Mouse (Mus musculus): ENCODE data around the gene Pla2g7. TPM values are rescaled to one million over a fixed set of nuclear protein-coding genes. Genes with fewer than 3 reads are reported as not detected.

Gene Pla2g7
- polyA plus RNA-seq (2012; fragmentation: generic; extraction: Trizol) = 1 to 10 TPM in 1 of 2 experiments, under 1 TPM in 1; 0.21 to 1.3 TPM

GRCm38 (mm10) chr17:43567992-43568888, at the start of gene Pla2g7:
Gene Pla2g7, plus strand, starts transcription at chr17:43568098.

GRCm38 (mm10) chr17:43543539-43543938, 24.4 kb upstream of the Pla2g7 start, which contains the start of gene Ankrd66:
Gene Ankrd66, minus strand, starts transcription at chr17:43543639.

GRCm38 (mm10) chr17:43629496-43630426, 61.9 kb downstream of the Pla2g7 start, which contains the start of gene Tdrd6:
Gene Tdrd6, minus strand, starts transcription at chr17:43630299.

Other genes starting within 250 kb of the Pla2g7 start
- under 1 TPM; 0.01 to 0.05 TPM for gene Adgrf5, start 207.6 kb upstream of the Pla2g7 start, polyA plus RNA-seq (2012; fragmentation: generic; extraction: Trizol)
- under 1 TPM; 0.08 to 0.45 TPM for gene Mep1a, start 65.3 kb upstream of the Pla2g7 start, polyA plus RNA-seq (2012; fragmentation: generic; extraction: Trizol)
- gene Ankrd66, start 24.5 kb upstream of the Pla2g7 start, polyA plus RNA-seq (2012; fragmentation: generic; extraction: Trizol) = under 1 TPM; 0.09 to 0.19 TPM
- under 1 TPM in 1 of 2 experiments, not detected in 1; 0.02 TPM for gene Tdrd6, start 62.2 kb downstream of the Pla2g7 start, polyA plus RNA-seq (2012; fragmentation: generic; extraction: Trizol)
- 1 to 10 TPM in 1 of 2 experiments, under 1 TPM in 1; 0.18 to 2.8 TPM for gene Slc25a27, start 99.1 kb downstream of the Pla2g7 start, polyA plus RNA-seq (2012; fragmentation: generic; extraction: Trizol)
- gene Cyp39a1, start 99.3 kb downstream of the Pla2g7 start, polyA plus RNA-seq (2012; fragmentation: generic; extraction: Trizol) = 1 to 10 TPM in 1 of 2 experiments, under 1 TPM in 1; 0.09 to 7.1 TPM
- under 1 TPM; 0.06 to 0.27 TPM for gene Rcan2, start 233.3 kb downstream of the Pla2g7 start, polyA plus RNA-seq (2012; fragmentation: generic; extraction: Trizol)

Data from C3H10T1/2 (cell line).